Mouse (Mus musculus) myocyte (in vitro differentiated cells): ENCODE data around the gene Rras.

Source experiments
- CEBPB ChIP-seq: IDR thresholded peaks from 2 replicates; pipeline ENCODE4 v1.6.1; 2011; ENCODE audit warnings: mild to moderate bottlenecking, moderate library complexity; ENCODE audit not compliant: poor library complexity, insufficient read depth, severe bottlenecking
- E2F4 ChIP-seq: IDR thresholded peaks from one replicate; pipeline ENCODE4 v1.6.1; 2011; ENCODE audit warnings: mild to moderate bottlenecking, control low read depth, moderate library complexity; ENCODE audit not compliant: insufficient read depth
- MAX ChIP-seq: IDR thresholded peaks from one replicate; pipeline ENCODE4 v1.6.1; 2011; ENCODE audit warnings: low read depth, mild to moderate bottlenecking, control low read depth
- MYOD1 ChIP-seq, 3 experiments: IDR thresholded peaks; one replicate each; pipeline ENCODE4 v1.6.1; 2011; ENCODE audit warnings: control low read depth in 2 of 3, low read depth in 2 of 3, mild to moderate bottlenecking in 2 of 3, moderate library complexity in 1 of 3; ENCODE audit not compliant: insufficient read length in 2 of 3, control insufficient read depth in 1 of 3
- MYOG ChIP-seq, 3 experiments: IDR thresholded peaks; one replicate each; pipeline ENCODE4 v1.6.1; 2011; ENCODE audit warnings: control low read depth in 2 of 3, low read depth in 2 of 3, mild to moderate bottlenecking in 2 of 3; ENCODE audit not compliant: insufficient read length in 2 of 3, control insufficient read depth in 1 of 3, insufficient read depth in 1 of 3
- POLR2A ChIP-seq: IDR thresholded peaks from one replicate; pipeline ENCODE4 v1.6.1; 2011; ENCODE audit warnings: low read depth, mild to moderate bottlenecking, control low read depth, moderate library complexity; ENCODE audit not compliant: insufficient read length
- POLR2AphosphoS2 ChIP-seq: IDR thresholded peaks from one replicate; pipeline ENCODE4 v1.6.1; 2011; ENCODE audit warnings: low read depth, control low read depth; ENCODE audit not compliant: insufficient read length
- REST ChIP-seq: IDR thresholded peaks from one replicate; pipeline ENCODE4 v1.6.1; 2011; ENCODE audit warnings: mild to moderate bottlenecking, control low read depth, moderate library complexity; ENCODE audit not compliant: insufficient read depth, insufficient read length
- SRF ChIP-seq: IDR thresholded peaks from one replicate; pipeline ENCODE4 v1.6.1; 2011; ENCODE audit warnings: low read depth; ENCODE audit not compliant: control insufficient read depth, insufficient read length
- TCF12 ChIP-seq: IDR thresholded peaks from one replicate; pipeline ENCODE4 v1.6.1; 2011; ENCODE audit warnings: mild to moderate bottlenecking, control low read depth; ENCODE audit not compliant: poor library complexity, insufficient read depth, severe bottlenecking
- TCF3 ChIP-seq: IDR thresholded peaks from one replicate; pipeline ENCODE4 v1.6.1; 2011; ENCODE audit warnings: low read depth, control low read depth; ENCODE audit not compliant: insufficient read length
- USF1 ChIP-seq: IDR thresholded peaks from one replicate; pipeline ENCODE4 v1.6.1; 2011; ENCODE audit warnings: low read depth, mild to moderate bottlenecking, control low read depth, moderate library complexity

GRCm38 (mm10) chr7:45043307-45043706 is 25.5 kb downstream of the Rras start:
- TF ChIP-seq POLR2A: no peak
- TF ChIP-seq POLR2AphosphoS2: no peak
- TF ChIP-seq MAX: no peak
- no peak for TF ChIP-seq USF1
- no peak for TF ChIP-seq REST
- TF ChIP-seq CEBPB: no peak
- TF ChIP-seq TCF12: no peak
- no peak for TF ChIP-seq TCF3
- TF ChIP-seq E2F4: no peak
- no peak for TF ChIP-seq MYOG (IDR thresholded peaks at IDR 0.05; ENCODE audit: control insufficient read depth in 1 of 3, insufficient read depth in 1 of 3, insufficient read length in 2 of 3, low read depth in 2 of 3)
- no peak for TF ChIP-seq MYOD1 (IDR thresholded peaks at IDR 0.05; ENCODE audit: control insufficient read depth in 1 of 3, insufficient read length in 2 of 3, low read depth in 2 of 3)
- TF ChIP-seq SRF: no peak
